Mouse (Mus musculus) megakaryocyte-erythroid progenitor cell, adult 5-6 weeks (primary cell): ENCODE measurements around the gene Gpr65. TPM values are rescaled to one million over a fixed set of nuclear protein-coding genes. Genes with fewer than 3 reads are reported as not detected.

Source experiments
- ATAC-seq: replicated peaks from 2 replicates; pipeline ENCODE4 v1.8.0; 2016; ENCODE audit warnings: mild to moderate bottlenecking, inconsistent platforms; ENCODE audit not compliant: severe bottlenecking, poor library complexity, low FRiP score, low TSS enrichment
- total RNA-seq, 2 experiments: library from RNA; stranded (forward) in 1 of 2; stranded (reverse) in 1 of 2; fragments of 200-1000, 215-1000 nt in 1 of 2; fragments of >200 nt in 1 of 2; fragmentation: Nextera tagmentation in 1 of 2; gene quantifications; 2 replicates each; pipeline ENCODE4 v1.2.3; 2014 to 2017

Gpr65 gene
- total RNA-seq, 2 experiments from 2014 or later = 1.7 to 3.0 TPM

DNA sequence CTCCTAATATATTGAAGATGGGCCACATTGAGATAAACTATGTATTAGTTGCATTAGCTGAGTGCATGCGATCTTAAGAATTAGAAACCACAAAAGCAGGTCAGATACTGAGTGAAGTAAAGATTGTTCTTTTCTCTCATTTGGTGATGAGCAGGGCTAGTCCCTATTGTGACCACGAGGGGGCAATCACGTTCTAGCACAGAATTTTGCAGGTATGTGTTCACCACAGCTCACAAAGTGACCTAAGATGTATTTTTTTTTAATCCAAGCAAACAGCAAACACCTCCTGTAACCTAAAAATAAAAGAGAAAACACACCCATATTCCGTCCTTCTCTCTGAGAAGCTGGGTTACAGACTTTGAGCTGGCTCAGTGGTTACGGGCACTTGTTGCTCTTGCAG is 12.1 kb downstream of the Gpr65 start:
- ATAC-seq = peak; percentile 95

DNA sequence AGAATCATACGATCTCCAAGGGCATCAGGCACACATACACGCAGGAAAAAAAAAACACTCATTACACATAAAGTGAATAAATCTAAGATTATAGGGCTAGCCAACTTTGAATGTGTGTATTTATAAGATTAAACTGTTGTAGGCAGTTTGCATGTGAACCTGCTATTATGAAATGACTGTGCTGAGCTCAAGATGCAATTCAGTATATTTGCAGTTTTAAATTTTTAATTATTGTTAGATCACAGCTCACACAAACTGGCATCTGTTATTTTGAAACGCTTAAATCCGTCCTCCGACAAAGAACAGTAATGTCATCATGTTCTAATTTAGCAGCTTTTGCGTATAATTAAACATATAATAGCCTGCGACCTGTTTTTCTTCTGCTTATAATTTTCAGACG is 12.6 kb downstream of the Gpr65 start:
- ATAC-seq = no peak

DNA sequence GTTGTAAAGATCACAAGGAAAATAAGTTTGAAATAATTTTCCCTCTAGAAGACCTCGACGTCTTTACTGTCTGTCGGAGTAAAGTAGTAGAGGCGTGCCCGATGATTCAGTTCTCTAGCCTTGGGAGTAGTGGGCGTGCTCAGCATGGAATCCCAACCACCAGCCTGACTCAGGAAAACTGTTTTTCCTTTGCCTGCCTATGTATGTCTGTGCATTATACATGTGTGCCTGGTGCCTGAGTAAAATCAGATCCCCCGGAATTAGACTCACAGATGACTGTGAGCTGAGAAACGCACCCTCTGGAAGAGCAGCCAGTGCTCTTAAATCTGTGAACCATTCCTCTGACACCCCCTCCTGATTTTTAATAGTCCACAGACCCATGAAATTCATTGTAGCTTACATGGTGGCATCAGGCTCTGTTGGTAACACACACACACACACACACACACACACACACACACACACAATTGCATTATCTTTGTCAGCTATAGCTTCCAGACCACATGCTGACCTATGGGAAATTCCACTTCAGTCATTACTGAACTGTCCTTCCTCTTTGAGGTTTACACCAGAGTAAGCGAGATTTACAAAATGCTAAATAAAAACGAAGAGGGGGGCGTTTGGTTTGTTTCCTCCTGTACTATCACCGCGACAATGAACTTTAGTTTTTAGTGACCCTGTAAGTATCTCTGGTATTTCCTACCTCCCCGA is 14.5 kb downstream of the Gpr65 start:
- ATAC-seq = no peak

DNA sequence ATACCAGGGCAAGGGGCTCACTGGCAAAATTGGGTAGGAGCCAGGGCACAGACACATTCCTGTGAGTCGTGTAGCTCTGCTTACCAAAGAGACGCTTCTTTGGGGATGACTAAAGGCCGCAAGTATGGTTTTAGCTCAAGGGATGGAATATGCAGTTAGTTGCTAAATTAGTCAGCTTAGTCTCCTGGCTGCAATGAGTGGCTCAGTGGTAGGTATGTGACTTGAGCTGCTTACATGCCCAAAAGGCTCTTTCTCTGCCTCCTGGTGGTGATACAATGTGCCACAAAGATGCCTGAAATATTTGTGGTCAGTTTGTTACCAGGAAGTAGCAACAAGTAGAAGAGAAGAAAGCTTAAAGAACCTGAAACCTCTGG is 15.0 kb downstream of the Gpr65 start:
- ATAC-seq = no peak

DNA sequence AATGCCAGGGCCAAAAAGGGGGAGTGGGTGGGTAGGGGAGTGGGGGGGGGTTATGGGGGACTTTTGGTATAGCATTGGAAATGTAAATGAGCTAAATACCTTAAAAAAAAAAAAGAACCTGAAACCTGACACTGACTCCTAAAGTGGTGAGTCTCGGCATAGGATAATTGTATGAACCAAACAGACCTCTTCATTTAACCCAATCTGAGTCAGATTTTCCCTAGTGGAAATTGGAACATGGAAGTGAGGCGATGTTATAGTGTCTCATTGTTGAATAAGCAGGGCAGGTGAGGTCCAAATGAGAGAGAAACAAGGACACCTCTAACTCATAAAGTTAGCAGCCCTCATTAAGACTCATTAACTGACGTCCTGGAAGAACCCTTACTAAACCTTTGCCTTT is 16.0 kb downstream of the Gpr65 start:
- no peak for ATAC-seq

DNA sequence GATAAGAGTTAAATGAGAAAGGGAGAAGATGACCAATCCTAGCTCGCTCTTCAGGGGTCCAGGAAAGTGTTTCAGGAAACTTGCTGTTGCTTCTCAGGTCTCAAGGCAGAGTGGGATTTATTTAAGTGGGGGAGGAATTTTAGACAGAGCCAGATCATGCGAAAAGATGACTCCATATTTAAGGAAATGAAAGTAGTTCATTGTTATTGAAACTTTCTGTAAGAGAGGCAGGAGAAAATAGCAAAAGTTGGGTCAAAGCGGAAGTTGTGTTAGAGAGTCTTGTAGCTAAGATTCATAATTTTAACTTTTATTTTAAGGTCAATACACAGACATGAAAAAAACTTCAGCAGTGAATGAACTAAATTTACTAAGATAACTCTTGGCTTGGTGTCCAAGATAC is 22.0 kb downstream of the Gpr65 start:
- no peak for ATAC-seq

DNA sequence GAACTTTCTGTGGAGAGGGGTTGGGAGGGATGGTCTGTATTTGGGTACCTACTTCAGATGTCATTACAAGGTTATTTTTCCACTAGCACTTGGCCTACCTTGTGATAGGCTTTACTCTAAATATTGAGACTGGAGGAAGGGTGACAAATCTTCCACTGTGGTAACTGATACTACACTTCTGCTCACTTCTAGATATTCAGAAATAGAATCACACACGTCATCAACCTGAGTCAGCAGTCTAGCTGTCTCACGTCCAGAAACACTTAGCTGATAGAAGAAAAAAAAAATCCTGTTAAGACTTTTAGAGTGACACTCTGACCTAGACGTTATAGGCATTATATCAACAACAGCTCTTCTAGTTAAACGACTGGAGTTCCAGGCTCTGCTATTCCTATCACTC is 23.8 kb downstream of the Gpr65 start:
- ATAC-seq = 0 out of 2 replicates have a peak, but pooled peaks have one; percentile 10

DNA sequence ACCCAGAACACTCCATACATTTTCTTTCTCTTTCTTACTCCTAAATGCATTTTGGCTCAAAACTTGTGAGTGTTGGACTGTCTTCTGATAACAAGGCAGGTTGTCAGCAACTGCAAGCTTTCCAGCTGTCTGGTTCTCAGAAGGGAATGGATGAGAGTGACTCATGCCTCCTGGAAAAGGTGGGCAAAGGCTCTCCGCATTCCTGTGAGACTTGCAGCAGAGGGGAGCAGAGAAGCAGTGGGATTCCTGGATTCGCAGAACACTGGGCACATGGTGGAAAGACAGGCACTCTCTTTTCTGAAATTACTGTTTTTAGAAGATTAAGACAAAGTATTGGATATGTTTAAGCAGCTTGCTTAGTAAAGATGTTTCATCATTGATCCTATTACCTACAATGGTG is 25.8 kb downstream of the Gpr65 start:
- ATAC-seq = no peak

DNA sequence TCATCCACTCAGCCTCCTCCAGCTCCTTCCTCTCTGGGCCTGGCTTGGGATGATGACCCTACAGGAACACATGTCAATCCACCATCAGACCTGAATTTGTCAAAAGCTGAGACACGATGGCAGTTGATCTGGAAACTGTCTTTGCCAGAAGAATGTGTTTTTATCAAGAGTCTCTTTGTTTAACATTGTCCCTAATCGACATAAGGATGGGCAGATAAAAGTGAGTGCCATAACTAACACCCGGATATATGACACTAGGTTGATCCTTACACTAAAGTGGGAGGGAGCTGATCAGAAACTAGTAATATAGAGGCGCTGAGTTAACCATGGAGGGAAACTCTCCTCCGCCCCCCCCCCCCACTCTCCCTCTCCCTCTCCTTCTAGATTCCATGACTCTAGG is 33.5 kb downstream of the Gpr65 start:
- ATAC-seq = peak; percentile 82

DNA sequence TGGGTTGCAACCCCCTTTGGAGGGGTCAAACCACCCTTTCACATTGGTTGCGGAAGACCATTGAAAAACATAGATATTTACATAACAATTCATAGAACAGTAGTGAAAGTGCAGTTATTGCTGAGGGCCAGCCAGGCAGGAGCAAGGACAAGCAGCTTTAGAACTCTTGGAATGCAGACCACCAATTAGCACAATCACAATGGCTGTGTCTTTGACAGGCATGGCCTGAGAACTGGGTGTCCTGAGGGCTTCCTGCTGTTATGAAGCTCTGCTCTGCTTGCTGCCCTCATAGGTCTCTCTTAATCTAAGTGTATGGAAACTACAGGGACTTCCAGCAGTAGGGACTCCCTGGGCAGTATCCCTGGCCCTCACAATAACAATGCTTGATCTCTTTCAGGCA is 34.6 kb downstream of the Gpr65 start:
- no peak for ATAC-seq

DNA sequence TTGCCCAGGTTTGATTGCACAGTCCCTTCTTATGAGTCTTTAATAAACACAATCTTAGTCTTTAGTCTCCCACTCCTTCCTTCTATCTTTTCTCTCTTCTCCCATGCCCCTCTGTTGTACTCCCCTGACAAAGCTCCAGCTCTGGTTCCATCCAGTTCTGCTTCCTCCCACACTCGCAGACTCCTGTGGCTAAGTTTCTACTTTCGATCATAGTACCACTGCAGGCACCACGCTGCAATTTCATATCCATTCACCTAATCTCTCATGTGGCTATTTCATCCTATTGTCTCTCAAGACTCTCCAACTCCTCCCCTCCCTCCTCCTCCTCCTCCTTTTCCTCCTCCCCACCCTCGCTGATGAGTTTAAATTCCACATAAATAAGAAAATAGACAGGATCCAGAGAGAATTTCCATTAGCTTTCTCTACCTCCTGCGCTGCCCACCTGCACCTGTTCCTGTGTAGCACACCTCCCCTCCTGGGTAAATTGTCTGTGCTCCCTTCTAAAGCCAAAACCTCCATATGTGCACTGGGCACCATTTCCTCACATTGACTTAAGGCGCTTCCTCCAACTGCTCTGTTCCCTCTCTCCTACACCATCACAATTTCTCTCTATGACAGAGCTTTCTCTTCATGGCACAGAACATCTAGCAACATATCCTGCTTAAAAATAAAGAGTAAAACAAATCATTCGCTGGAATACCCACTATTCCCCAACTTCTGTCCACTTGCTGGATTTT is 38.9 kb downstream of the Gpr65 start:
- ATAC-seq = no peak

DNA sequence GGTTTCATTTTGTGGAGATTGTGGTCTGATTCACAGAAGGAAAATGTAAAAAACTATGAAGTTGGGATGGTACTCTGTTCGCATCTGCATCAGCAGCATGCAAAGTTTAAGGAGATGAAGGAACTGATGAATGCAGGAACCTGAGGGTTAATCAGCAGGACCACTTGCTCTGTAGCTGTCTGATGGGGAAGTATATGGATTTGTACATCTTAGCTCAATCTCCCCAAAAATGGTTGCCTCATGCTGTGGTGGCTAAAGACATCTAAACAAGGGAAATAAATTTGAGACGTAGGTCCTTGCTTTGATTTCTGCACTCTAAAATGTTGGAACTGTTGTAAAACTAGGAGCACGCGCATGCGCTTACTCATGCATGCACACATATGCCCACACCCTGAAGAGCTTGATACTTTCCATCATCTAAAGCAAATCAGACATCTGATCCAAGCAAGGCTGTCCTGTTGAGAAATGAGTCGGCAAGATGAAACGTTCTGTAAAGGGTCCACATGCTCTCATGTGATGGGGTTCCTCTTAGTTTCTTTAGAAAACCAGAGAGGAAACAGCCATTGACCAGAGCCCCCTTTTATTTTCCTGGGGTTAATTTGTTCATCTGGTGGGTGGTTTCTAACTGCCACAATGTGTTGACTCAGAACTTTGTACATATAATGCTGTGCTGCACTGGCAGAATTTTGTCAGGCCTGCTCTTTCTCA is 43.1 kb downstream of the Gpr65 start:
- ATAC-seq = no peak

DNA sequence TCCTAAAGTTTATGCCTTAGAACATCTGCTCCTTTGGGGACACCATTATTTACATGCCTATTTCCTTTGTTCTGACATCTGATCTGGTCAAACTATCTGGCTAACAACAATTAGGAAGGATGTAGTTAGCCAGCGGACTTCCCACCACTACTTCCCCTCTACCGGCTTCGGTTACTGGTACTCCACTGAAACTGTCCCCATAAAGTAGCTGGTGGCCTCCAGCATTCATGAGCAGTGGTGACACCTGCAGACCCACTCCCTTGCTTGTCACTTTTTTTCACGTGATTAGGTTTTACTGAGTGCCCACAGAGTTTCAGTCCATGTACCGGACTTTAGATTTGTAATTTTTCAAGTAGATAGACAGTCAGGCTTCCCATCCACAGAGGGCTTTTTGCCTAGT is 47.5 kb downstream of the Gpr65 start:
- ATAC-seq = no peak

DNA sequence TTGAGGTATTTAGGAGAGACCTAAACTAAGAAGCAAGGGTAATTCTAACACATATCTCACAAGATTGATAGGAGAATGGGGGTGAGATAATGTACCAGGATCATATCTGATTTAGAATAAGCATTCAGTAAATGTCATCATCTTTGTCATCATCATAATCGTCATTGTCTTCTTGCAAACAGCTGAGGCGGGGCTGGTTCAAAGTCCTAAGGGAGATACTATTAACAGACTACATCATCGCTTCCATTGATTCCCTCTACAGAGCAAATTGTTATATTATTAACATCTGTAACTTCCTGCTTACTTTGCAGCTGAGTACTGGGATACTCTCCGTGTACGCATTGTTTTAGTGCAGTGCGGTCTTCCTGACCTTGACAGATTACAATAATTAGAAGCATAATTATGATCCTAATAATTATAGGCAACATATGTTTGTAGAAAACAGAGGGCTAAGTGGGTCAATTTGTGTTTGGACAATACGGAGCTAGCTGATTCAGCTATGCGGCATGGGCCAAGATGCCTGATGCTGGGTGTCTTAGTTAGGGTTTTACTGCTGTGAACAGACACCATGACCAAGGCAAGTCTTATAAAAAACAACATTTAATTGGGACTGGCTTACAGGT is 49.4 kb downstream of the Gpr65 start:
- no peak for ATAC-seq

DNA sequence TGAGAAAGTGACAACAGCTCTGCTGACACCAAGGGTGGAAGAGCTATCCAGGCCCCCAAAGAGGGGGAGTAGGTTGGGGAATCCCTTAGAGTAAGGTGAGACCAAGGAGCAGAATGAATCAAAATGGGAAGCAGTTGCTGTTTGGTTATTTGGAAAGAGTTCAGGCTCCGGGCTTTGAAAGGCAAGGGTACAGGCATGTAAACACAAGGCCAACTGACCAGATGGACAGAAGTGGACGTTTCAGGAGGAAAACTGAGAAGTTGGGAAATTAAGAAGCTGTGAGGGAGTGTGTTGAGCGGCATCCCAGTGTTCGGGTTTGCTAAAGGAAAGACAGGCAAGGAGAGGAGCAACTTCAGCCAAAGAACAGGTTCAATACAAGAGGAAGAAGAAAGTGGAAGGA is 54.0 kb downstream of the Gpr65 start:
- no peak for ATAC-seq

DNA sequence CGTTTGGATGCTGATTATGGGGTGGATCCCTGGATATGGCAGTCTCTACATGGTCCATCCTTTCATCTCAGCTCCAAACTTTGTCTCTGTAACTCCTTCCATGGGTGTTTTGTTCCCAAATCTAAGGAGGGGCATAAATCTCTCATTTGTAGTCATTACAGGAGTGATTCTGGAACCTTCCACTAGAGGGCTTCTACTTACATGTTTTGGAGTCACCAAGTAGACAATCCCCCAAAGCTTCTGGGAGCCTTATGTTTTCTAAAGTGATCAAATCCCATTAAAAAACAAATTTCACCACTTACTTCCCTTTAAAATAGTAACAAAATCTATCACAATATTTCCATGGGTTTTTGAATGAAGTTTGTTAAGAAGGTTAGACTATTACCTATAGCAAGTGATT is 55.7 kb downstream of the Gpr65 start:
- peak; percentile 79; the same call in 1 of the 2 replicates for ATAC-seq
